Mouse (Mus musculus): ENCODE measurements around the gene Dap. TPM values are rescaled to one million over a fixed set of nuclear protein-coding genes. Genes with fewer than 3 reads are reported as not detected.

The Dap gene
- total and polyA plus RNA-seq, 2 experiments = 53.6 to 156 TPM

GRCm38 (mm10) chr15:31192563-31192962 is 31.6 kb upstream of the Dap start:
- Histone ChIP-seq H3K27me3 (ENCODE audit: control insufficient read depth, insufficient read depth, low read length) (no peaks in the 10 kb centered on the region), H3K4me1 (ENCODE audit: control insufficient read depth, insufficient read depth, low read length) (no peaks in the 10 kb centered on the region), H3K36me3 (ENCODE audit: control insufficient read depth, insufficient read depth, low read length) (no peaks in the 10 kb centered on the region), H3K27ac (replicated peaks; ENCODE audit: insufficient read depth, low read depth, low read length) (no peak overlapping the region), H3K79me2 (ENCODE audit: control insufficient read depth, insufficient read depth, low read length) (no peaks in the 10 kb centered on the region), H3K9ac (ENCODE audit: low read depth, low read length) (no peak overlapping the region), H3K4me3 (ENCODE audit: insufficient read depth, low read depth, low read length) (no peak overlapping the region)
- TF ChIP-seq POLR2A (IDR thresholded peaks at IDR 0.05; ENCODE audit: extremely low read depth, insufficient read depth, low read length) = no peak
- no peak for TF ChIP-seq CTCF (IDR thresholded peaks at IDR 0.05; ENCODE audit: low read depth, low read length)
- no peak for DNase-seq (ENCODE audit: extremely low read depth, low read depth, low spot score)
- 100% methylated on average over 1 of the region's 1 CpGs for WGBS

- Histone ChIP-seq H3K9ac (ENCODE audit: low read depth, low read length) (no peak overlapping the region), H3K79me2 (ENCODE audit: control insufficient read depth, insufficient read depth, low read length) (no peaks in the 10 kb centered on the region), H3K36me3 (ENCODE audit: control insufficient read depth, insufficient read depth, low read length) (no peaks in the 10 kb centered on the region), H3K4me3 (ENCODE audit: insufficient read depth, low read depth, low read length) (no peak overlapping the region), H3K27ac (replicated peaks; ENCODE audit: insufficient read depth, low read depth, low read length) (no peak overlapping the region), H3K4me1 (ENCODE audit: control insufficient read depth, insufficient read depth, low read length) (no peaks in the 10 kb centered on the region), H3K27me3 (ENCODE audit: control insufficient read depth, insufficient read depth, low read length) (no peaks in the 10 kb centered on the region)
- WGBS = 73% methylated on average over 6 of the region's 6 CpGs
- TF ChIP-seq POLR2A (IDR thresholded peaks at IDR 0.05; ENCODE audit: extremely low read depth, insufficient read depth, low read length) (no peak), CTCF (IDR thresholded peaks at IDR 0.05; ENCODE audit: low read depth, low read length) (no peak)
- DNase-seq (ENCODE audit: extremely low read depth, low read depth, low spot score) = no peak
These were observed 28.3 kb upstream of the Dap start for GRCm38 (mm10) chr15:31195776-31196175.

GRCm38 (mm10) chr15:31207346-31208093 is 16.6 kb upstream of the Dap start:
- Histone ChIP-seq H3K27ac (replicated peaks; ENCODE audit: insufficient read depth, low read depth, low read length) (no peak overlapping the region), H3K9ac (ENCODE audit: low read depth, low read length) (no peak overlapping the region), H3K27me3 (ENCODE audit: control insufficient read depth, insufficient read depth, low read length) (no peaks in the 10 kb centered on the region), H3K36me3 (ENCODE audit: control insufficient read depth, insufficient read depth, low read length) (no peaks in the 10 kb centered on the region), H3K79me2 (ENCODE audit: control insufficient read depth, insufficient read depth, low read length) (no peaks in the 10 kb centered on the region), H3K4me3 (ENCODE audit: insufficient read depth, low read depth, low read length) (no peak overlapping the region), H3K4me1 (ENCODE audit: control insufficient read depth, insufficient read depth, low read length) (no peaks in the 10 kb centered on the region)
- DNase-seq (ENCODE audit: extremely low read depth, low read depth, low spot score) = no peak
- TF ChIP-seq CTCF (IDR thresholded peaks at IDR 0.05; ENCODE audit: low read depth, low read length) = no peak
- TF ChIP-seq POLR2A (IDR thresholded peaks at IDR 0.05; ENCODE audit: extremely low read depth, insufficient read depth, low read length) = no peak
- 91% methylated on average over 9 of the region's 9 CpGs for WGBS

GRCm38 (mm10) chr15:31211910-31212309 is 12.2 kb upstream of the Dap start:
- no peaks in the 10 kb centered on the region for H3K27me3 ChIP-seq (ENCODE audit: control insufficient read depth, insufficient read depth, low read length)
- 60% methylated on average over 7 of the region's 7 CpGs for WGBS
- TF ChIP-seq CTCF (IDR thresholded peaks at IDR 0.05; ENCODE audit: low read depth, low read length) (no peak), POLR2A (IDR thresholded peaks at IDR 0.05; ENCODE audit: extremely low read depth, insufficient read depth, low read length) (no peak)
- H3K4me3 ChIP-seq (ENCODE audit: insufficient read depth, low read depth, low read length) = no peak overlapping the region
- no peaks in the 10 kb centered on the region for H3K36me3 ChIP-seq (ENCODE audit: control insufficient read depth, insufficient read depth, low read length)
- no peaks in the 10 kb centered on the region for H3K79me2 ChIP-seq (ENCODE audit: control insufficient read depth, insufficient read depth, low read length)
- no peak overlapping the region for H3K9ac ChIP-seq (ENCODE audit: low read depth, low read length)
- no peak overlapping the region for H3K27ac ChIP-seq (replicated peaks; ENCODE audit: insufficient read depth, low read depth, low read length)
- no peaks in the 10 kb centered on the region for H3K4me1 ChIP-seq (ENCODE audit: control insufficient read depth, insufficient read depth, low read length)
- DNase-seq (ENCODE audit: extremely low read depth, low read depth, low spot score) = no peak

- Histone ChIP-seq H3K27ac (replicated peaks; ENCODE audit: insufficient read depth, low read depth, low read length) (no peak overlapping the region), H3K27me3 (ENCODE audit: control insufficient read depth, insufficient read depth, low read length) (no peaks in the 10 kb centered on the region), H3K4me1 (ENCODE audit: control insufficient read depth, insufficient read depth, low read length) (no peaks in the 10 kb centered on the region), H3K4me3 (ENCODE audit: insufficient read depth, low read depth, low read length) (no peak overlapping the region), H3K79me2 (ENCODE audit: control insufficient read depth, insufficient read depth, low read length) (no peaks in the 10 kb centered on the region), H3K9ac (ENCODE audit: low read depth, low read length) (no peak overlapping the region), H3K36me3 (ENCODE audit: control insufficient read depth, insufficient read depth, low read length) (no peaks in the 10 kb centered on the region)
- TF ChIP-seq POLR2A (IDR thresholded peaks at IDR 0.05; ENCODE audit: extremely low read depth, insufficient read depth, low read length) (no peak), CTCF (IDR thresholded peaks at IDR 0.05; ENCODE audit: low read depth, low read length) (no peak)
- WGBS = 93% methylated on average over 3 of the region's 3 CpGs
- no peak for DNase-seq (ENCODE audit: extremely low read depth, low read depth, low spot score)
These were observed 10.4 kb upstream of the Dap start for GRCm38 (mm10) chr15:31213619-31214270.

GRCm38 (mm10) chr15:31222216-31222615 is 1.9 kb upstream of the Dap start:
- no peak for DNase-seq (ENCODE audit: extremely low read depth, low read depth, low spot score)
- Histone ChIP-seq H3K4me1 (ENCODE audit: control insufficient read depth, insufficient read depth, low read length) (peaks cover 6% of the 10 kb centered on the region), H3K36me3 (ENCODE audit: control insufficient read depth, insufficient read depth, low read length) (no peaks in the 10 kb centered on the region), H3K79me2 (ENCODE audit: control insufficient read depth, insufficient read depth, low read length) (peaks cover 4% of the 10 kb centered on the region; the same call in 1 of the 2 replicates), H3K4me3 (ENCODE audit: insufficient read depth, low read depth, low read length) (no peak overlapping the region), H3K27me3 (ENCODE audit: control insufficient read depth, insufficient read depth, low read length) (no peaks in the 10 kb centered on the region), H3K27ac (replicated peaks; ENCODE audit: insufficient read depth, low read depth, low read length) (no peak overlapping the region), H3K9ac (ENCODE audit: low read depth, low read length) (no peak overlapping the region)
- TF ChIP-seq POLR2A (IDR thresholded peaks at IDR 0.05; ENCODE audit: extremely low read depth, insufficient read depth, low read length) (no peak), CTCF (IDR thresholded peaks at IDR 0.05; ENCODE audit: low read depth, low read length) (no peak)
- 75% methylated on average over 6 of the region's 6 CpGs for WGBS

All from liver, adult 2 months (tissue).